Mouse (Mus musculus) stomach, embryonic 14.5 days (tissue): ENCODE measurements around the gene Nid2. TPM values are rescaled to one million over a fixed set of nuclear protein-coding genes. Genes with fewer than 3 reads are reported as not detected.

Source experiments
- ATAC-seq: fragments of 200-750 bp; cut with Nextera tagmentation; 2 replicates; pipeline ENCODE4 v1.8.0; 2017; ENCODE audit warnings: low read depth, moderate TSS enrichment; ENCODE audit not compliant: insufficient number of reproducible peaks, insufficient read depth, low FRiP score
- H3K27ac ChIP-seq: fragments of 300-500 bp; sonication (generic); 2 replicates; pipeline ENCODE4 v1.5.1; 2014; ENCODE audit warnings: mild to moderate bottlenecking, low read length, moderate library complexity, mixed read lengths
- H3K27me3 ChIP-seq: fragments of 300-500 bp; sonication (generic); 2 replicates; pipeline ENCODE4 v1.6.1; 2014; ENCODE audit warnings: low read length, control low read depth, mixed read lengths; ENCODE audit not compliant: control insufficient read depth, insufficient read depth
- H3K36me3 ChIP-seq: fragments of 300-500 bp; sonication (generic); 2 replicates; pipeline ENCODE4 v1.6.1; 2014; ENCODE audit warnings: mild to moderate bottlenecking, control low read depth, low read length, moderate library complexity, mixed read lengths; ENCODE audit not compliant: control insufficient read depth, insufficient read depth
- H3K4me1 ChIP-seq: fragments of 300-500 bp; sonication (generic); 2 replicates; pipeline ENCODE4 v1.6.1; 2014; ENCODE audit warnings: low read length, control low read depth, mixed read lengths; ENCODE audit not compliant: control insufficient read depth, insufficient read depth
- H3K4me2 ChIP-seq: fragments of 300-500 bp; sonication (generic); replicated peaks from 2 replicates; pipeline ENCODE4 v1.6.1; 2014; ENCODE audit warnings: low read depth, low read length, control low read depth
- H3K4me3 ChIP-seq: fragments of 300-500 bp; sonication (generic); 2 replicates; pipeline ENCODE4 v1.5.1; 2014; ENCODE audit warnings: low read depth, low read length, control low read depth
- H3K9ac ChIP-seq: fragments of 300-500 bp; sonication (generic); replicated peaks from 2 replicates; pipeline ENCODE4 v1.6.1; 2014; ENCODE audit warnings: low read depth, mild to moderate bottlenecking, control low read depth, low read length, moderate library complexity, mixed read lengths
- H3K9me3 ChIP-seq: fragments of 300-500 bp; sonication (generic); 2 replicates; pipeline ENCODE4 v1.6.1; 2016; ENCODE audit warnings: low read depth, low read length, control low read depth; ENCODE audit not compliant: control insufficient read depth
- WGBS: fragments of 180-500 bp; shearing (Covaris S2); extraction: QIAGEN DNeasy Blood & Tissue Kit; methylation state at CpG from one replicate; pipeline ENCODE4 v1.1.7; 2014; 5-methylcytosine and 5-hydroxymethylcytosine counted together
- polyA plus RNA-seq: library from polyadenylated mRNA; unstranded; fragments of >200 nt; fragmentation: Nextera tagmentation; extraction: Ambion mirVana; gene quantifications from 2 replicates; pipeline ENCODE4 v1.2.1, GENCODE M21; 2014

The Nid2 gene
- polyA plus RNA-seq, 1 experiment from 2014 or later = 81.2 TPM

DNA sequence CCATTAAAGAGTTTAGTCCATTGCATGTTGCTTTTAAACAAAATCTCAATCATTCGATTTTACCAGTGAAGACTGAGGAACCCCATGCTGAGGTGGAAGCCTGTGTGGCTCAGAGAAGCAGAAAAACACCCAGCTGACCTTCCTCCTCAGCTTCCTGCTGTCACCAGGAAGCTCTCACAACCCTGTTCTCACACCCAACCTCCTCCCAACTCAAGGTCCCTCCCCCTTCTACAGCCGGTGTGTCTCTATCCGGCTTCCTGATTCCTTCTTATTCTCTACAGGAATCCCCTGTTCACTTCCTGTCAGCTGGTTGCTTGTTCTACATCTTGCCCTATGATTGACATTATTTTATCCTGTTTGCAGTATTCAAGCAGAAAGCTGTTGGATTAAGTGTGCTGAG is 38.0 kb upstream of the Nid2 start:
- Histone ChIP-seq H3K27ac (no peak overlapping the region), H3K4me2 (no peak overlapping the region), H3K27me3 (no peaks in the 10 kb centered on the region), H3K36me3 (no peaks in the 10 kb centered on the region), H3K9me3 (no peaks in the 10 kb centered on the region), H3K9ac (no peak overlapping the region), H3K4me1 (0 out of 2 replicates have a peak, but pooled peaks cover 1% of the 10 kb centered on the region), H3K4me3 (no peak overlapping the region)
- 49% methylated on average over 3 of the region's 3 CpGs for WGBS
- no peak; the same call in 1 of the 2 replicates for ATAC-seq

DNA sequence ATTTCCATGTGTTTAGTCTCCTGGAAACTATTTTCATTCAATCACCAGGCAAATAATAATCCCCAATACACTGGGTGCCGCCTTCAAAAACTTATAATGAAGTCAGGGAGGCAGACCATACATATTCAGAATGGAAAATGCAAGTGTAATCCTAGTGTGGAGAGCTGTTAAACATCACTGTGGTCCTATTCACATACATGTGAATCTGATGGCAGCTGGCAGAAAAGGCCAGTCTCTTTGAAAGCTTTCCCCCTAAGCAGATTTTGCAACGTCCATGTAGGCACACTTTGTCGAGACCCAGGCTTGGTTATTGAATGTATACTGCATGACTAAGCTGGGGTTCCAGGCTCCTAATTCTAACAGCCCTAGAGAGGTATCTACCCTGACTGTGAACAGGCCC is 32.0 kb upstream of the Nid2 start:
- no peaks in the 10 kb centered on the region for H3K9me3 ChIP-seq
- H3K27ac ChIP-seq = no peak overlapping the region
- 67% methylated on average over 3 of the region's 3 CpGs for WGBS
- H3K27me3 ChIP-seq = no peaks in the 10 kb centered on the region
- ATAC-seq = no peak
- H3K4me2 ChIP-seq = no peak overlapping the region
- H3K4me1 ChIP-seq = no peaks in the 10 kb centered on the region
- H3K36me3 ChIP-seq = no peaks in the 10 kb centered on the region
- no peak overlapping the region for H3K9ac ChIP-seq
- H3K4me3 ChIP-seq = no peak overlapping the region

- H3K9me3 ChIP-seq = no peaks in the 10 kb centered on the region
- no peak for ATAC-seq
Measured at GRCm38 (mm10) chr14:19720044-19720611, 30.9 kb upstream of the Nid2 start.

GRCm38 (mm10) chr14:19728278-19728677 is 22.8 kb upstream of the Nid2 start:
- Histone ChIP-seq H3K36me3 (no peaks in the 10 kb centered on the region), H3K9me3 (no peaks in the 10 kb centered on the region), H3K4me1 (peaks cover 12% of the 10 kb centered on the region; the same call in 1 of the 2 replicates), H3K27me3 (no peaks in the 10 kb centered on the region), H3K9ac (no peak overlapping the region), H3K27ac (peak overlapping the region; percentile 62; the same call in 1 of the 2 replicates), H3K4me2 (no peak overlapping the region), H3K4me3 (no peak overlapping the region)
- WGBS = 70% methylated on average over 5 of the region's 5 CpGs
- ATAC-seq = no peak; the same call in 1 of the 2 replicates

More at GRCm38 (mm10) chr14:19720044-19720611, 30.9 kb upstream of the Nid2 start:
- Histone ChIP-seq H3K36me3 (no peaks in the 10 kb centered on the region), H3K4me1 (no peaks in the 10 kb centered on the region), H3K9ac (no peak overlapping the region), H3K27ac (no peak overlapping the region), H3K4me3 (no peak overlapping the region), H3K4me2 (no peak overlapping the region), H3K27me3 (no peaks in the 10 kb centered on the region)
- 84% methylated on average over 2 of the region's 2 CpGs for WGBS

DNA sequence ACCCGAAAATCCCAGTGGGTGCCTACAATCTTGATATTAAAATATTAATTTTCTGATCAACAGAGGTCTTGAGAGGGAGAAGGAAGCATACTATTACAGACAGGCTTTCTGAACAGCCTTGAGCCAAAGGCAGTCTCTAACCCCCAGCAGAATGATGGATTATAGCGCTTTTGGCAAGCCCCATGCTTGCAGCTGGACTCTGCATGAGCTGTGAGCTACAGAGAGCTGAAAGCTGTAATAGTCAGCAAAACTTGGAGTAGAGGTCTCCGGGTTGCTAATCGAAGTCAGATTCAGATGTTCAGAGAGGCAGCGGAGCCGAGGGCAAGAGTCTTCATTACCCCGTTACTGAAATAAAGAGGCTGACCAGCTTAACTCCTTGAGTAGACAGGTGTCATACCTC is 22.3 kb upstream of the Nid2 start:
- Histone ChIP-seq H3K4me2 (no peak overlapping the region), H3K4me1 (peaks cover 17% of the 10 kb centered on the region), H3K36me3 (no peaks in the 10 kb centered on the region), H3K9me3 (no peaks in the 10 kb centered on the region), H3K27me3 (no peaks in the 10 kb centered on the region), H3K9ac (no peak overlapping the region), H3K4me3 (no peak overlapping the region), H3K27ac (peak overlapping the region; percentile 62; the same call in 1 of the 2 replicates)
- ATAC-seq = peak; percentile 87; the same call in 1 of the 2 replicates
- WGBS = 44% methylated on average over 7 of the region's 7 CpGs

DNA sequence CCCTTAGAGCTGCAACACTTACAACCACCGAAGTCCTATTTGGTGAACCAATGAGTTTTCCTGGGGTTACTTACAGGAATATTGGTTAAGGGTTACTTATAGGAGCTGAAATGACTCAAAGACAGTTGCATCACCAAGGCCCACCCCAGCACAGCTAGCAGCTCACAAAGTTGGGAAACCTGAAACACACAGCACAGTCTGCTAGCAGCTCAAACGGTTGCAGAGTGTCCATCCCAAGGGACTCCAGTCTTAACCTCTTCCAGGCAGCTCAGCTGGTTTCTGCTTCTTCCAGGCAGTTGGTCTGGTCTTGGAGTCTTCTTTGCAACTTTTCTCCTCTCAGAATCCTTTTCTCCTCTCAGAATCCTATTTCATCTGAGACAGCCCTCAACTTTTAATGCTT is 19.0 kb upstream of the Nid2 start:
- Histone ChIP-seq H3K4me1 (peaks cover 23% of the 10 kb centered on the region), H3K36me3 (no peaks in the 10 kb centered on the region), H3K27ac (no peak overlapping the region), H3K27me3 (no peaks in the 10 kb centered on the region), H3K9ac (no peak overlapping the region), H3K4me2 (no peak overlapping the region), H3K9me3 (no peaks in the 10 kb centered on the region), H3K4me3 (no peak overlapping the region)
- WGBS = 82% methylated on average over 2 of the region's 2 CpGs
- ATAC-seq = no peak

DNA sequence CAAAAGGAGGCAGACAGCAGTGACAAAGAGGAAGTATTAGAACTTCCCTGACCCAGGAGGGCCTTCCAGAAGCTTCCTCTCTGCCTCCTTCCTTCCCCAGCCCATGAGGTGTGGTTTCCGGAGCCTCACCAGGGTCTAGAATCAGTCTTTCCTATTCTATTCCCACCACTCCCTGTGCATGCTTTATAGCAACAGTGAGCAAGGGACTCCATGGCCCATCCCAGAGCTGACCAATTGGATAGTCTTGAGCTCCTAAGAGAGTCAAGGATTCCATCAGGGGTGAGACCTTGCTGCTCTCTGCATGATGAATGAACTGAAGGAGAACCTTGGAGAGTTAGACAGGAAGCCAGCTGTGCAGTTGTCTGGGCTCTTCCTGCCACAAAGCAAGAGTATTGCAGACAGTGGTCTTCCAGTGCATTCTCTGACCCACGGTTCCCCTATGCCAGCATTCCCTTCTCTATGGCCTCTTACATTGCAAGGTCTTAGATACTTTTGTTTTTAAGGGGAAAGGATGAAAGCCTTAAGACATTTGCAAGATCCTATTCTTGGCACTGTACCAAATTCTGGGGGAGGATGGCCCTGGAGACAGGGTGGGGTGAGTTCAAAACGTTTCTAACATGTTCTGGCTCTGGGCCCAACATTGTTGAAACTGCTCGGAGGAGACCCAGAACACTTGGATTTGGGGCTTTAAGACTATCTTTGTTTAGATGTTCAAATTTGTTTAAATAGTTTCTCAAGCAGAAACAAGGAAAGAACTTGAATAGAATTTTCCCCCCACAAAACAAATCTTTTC is 17.4 kb upstream of the Nid2 start:
- H3K4me1 ChIP-seq = peaks cover 23% of the 10 kb centered on the region
- no peak overlapping the region for H3K9ac ChIP-seq
- H3K27ac ChIP-seq = peak overlapping the region; percentile 88
- ATAC-seq = peak; percentile 21; the same call in 1 of the 2 replicates
- H3K27me3 ChIP-seq = no peaks in the 10 kb centered on the region
- no peaks in the 10 kb centered on the region for H3K9me3 ChIP-seq
- H3K4me3 ChIP-seq = no peak overlapping the region
- no peak overlapping the region for H3K4me2 ChIP-seq
- 35% methylated on average over 4 of the region's 4 CpGs for WGBS
- no peaks in the 10 kb centered on the region for H3K36me3 ChIP-seq

DNA sequence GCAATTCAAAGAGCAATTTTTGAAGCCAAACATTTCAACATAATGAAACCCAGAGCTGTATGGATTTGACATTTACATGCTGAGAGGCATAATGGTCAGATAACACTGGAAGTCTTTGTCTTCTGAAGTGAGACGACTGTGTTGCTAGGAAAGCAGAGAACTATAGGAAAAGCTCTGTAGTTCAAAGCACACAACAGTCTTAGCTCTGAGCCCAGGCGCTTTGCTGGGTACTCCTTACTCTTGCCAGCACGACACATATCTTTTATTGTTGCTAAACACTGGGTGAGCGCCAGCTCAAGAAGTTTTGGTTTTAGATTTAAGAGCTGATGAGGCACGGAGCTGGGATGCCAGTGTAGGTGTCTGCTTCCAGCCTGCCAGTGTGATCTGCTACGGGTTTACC is 15.8 kb upstream of the Nid2 start:
- ATAC-seq = no peak
- Histone ChIP-seq H3K9me3 (no peaks in the 10 kb centered on the region), H3K4me3 (no peak overlapping the region), H3K27ac (no peak overlapping the region), H3K9ac (no peak overlapping the region), H3K4me1 (peaks cover 19% of the 10 kb centered on the region), H3K4me2 (no peak overlapping the region), H3K36me3 (no peaks in the 10 kb centered on the region), H3K27me3 (no peaks in the 10 kb centered on the region)
- 58% methylated on average over 6 of the region's 6 CpGs for WGBS
